Mouse (Mus musculus) cerebellum, adult 11 months (tissue): ENCODE data around the gene Serpina10.
A peak's percentile ranks its signal among the peaks of the same experiment; 100 is the strongest.
"Not testable (repeated sequence)": the region's sequence is repeated elsewhere in the genome, so short reads cannot be mapped to it uniquely, and the experiment has no call there.

Experiments
- DNase-seq: peaks from one replicate; pipeline ENCODE4 v3.0.0; 2022

The Serpina10 gene

DNA sequence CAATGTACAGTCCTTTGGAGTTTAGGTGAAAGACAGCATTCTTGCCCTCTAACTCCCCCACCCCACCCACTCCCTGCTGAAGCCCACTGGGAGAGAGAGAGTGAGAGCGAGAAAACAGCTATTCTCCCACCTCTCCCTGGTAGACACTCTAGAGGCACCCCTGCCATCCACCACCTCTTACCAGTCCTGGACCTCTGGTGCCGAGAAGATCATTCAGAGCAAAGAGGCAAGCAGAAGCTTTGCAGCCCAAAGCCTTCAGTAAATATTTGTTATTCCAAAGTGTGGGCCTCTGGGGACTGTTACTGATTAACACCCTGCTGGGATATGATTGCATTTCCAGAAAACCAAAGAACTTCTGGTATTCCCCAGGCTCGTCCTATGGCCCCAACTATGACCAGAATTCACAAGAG lies at the start of gene Serpina10:
Gene Serpina10 (minus strand): TSS at position 242 of the 410 bp plus-strand sequence.
- DNase-seq: no peak

DNA sequence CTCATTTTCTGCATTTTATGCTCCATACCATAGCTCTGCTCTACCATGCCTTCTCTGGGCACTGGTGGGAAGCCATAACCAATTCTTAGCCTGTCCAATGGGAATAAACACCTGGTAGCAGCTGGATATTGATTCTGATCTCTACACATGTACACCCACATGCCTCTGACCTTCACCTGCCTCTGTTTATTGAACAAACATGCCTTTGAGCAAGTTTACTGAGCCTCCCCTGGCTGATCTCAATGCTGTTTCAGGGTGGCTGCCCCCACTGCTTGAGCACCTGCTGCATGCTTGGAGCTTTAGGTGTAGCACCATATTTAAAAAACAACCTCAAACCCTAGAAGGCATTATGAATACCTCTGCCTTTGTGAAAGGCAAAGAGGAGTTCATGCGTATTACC lies 48.6 kb upstream of the Serpina10 start:
- DNase-seq: not testable (repeated sequence)

DNA sequence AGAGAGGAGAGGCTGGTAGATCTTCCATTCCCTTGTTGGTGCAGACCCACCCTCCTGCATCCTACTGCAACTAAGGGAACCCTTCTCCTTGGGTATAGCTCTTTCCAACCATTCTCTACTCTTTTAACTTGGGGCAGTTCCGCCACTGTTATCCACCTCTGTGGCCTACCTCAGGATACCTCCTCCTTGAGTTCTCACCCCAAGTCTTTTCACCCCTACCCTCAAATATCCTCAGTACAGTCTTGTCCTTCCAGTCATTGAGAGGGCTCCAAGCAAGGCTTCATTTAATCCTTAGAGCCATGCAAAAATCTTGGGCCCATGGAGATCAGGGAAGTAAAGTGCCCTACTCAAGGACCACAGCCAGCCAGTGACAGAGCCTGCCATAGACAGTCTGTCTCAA lies 44.8 kb upstream of the Serpina10 start, which contains the start of gene Serpina16:
Gene Serpina16 (minus strand): TSS at position 101 of the 400 bp plus-strand sequence.
- no peak for DNase-seq

DNA sequence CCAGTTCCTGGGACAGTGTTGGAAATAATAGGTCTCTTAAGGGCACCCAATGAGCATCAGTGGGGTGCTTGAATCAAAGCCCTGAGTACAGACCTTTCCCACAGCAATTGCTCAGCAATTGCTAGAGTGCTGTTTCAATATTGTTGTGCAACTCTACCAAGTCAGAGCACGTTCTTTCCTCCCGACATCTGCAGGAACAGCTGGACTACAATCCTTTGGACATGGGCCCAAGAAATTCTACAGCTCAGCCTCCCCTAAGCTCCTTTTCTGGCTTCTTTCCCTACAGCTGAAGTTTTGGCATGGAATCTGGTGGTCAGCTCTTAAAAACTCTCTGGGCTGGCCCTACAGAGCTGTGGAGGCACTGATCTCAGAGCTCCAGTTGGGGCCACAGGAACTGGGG lies 41.9 kb upstream of the Serpina10 start:
- DNase-seq: no peak

- no peak for DNase-seq
Measured at GRCm38 (mm10) chr12:103671483-103671882, 40.2 kb upstream of the Serpina10 start.

- no peak for DNase-seq
Measured at GRCm38 (mm10) chr12:103670964-103671363, 39.7 kb upstream of the Serpina10 start.

DNA sequence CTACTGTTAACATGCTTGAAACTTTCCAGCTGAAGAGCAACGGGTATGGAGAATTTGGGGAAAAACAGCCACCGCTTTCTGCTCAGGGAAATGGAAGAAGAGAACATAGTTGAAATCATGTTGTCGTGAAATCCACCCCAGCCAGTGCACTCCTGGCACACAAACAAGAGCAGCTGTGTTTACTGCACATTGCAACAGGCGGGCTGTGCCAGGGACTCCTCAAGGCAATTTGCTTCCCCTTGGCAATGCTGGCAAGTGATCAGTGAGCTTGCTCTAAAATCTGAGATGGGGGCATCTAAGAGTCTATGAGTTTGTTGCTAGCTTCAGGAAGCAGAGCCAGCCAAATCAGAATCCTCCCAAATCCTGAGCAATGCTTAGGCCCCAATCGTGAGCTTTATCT lies 39.1 kb upstream of the Serpina10 start:
- DNase-seq: no peak

DNA sequence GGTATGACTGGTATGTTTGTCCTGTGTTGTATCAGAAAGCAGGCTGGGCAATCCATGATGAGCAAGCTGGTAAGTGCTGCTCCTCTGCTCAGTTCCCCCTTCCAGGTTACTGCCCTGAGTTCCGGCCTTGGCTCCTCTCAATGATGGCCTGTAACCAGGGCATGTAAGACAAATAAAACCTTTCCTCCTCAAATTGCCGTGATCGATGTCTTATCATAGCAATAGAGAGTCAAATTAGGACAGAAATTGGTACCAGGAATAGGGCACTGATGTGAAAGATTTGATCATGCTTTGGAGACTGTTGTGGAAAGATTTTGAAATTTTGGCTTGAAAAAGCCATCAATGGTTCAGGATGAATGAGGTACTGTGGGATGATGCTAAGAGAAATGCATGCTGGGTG lies 34.0 kb upstream of the Serpina10 start:
- DNase-seq: no peak

DNA sequence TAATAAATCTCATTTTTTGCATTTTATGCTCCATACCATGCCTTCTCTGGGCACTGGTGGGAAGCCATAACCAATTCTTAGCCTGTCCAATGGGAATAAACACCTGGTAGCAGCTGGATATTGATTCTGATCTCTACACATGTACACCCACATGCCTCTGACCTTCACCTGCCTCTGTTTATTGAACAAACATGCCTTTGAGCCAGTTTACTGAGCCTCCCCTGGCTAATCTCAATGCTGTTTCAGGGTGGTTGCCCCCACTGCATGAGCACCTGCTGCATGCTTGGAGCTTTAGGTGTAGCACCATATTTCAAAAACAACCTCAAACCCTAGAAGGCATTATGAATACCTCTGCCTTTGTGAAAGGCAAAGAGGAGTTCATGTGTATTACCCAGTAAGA lies 30.8 kb upstream of the Serpina10 start:
- not testable (repeated sequence) for DNase-seq

DNA sequence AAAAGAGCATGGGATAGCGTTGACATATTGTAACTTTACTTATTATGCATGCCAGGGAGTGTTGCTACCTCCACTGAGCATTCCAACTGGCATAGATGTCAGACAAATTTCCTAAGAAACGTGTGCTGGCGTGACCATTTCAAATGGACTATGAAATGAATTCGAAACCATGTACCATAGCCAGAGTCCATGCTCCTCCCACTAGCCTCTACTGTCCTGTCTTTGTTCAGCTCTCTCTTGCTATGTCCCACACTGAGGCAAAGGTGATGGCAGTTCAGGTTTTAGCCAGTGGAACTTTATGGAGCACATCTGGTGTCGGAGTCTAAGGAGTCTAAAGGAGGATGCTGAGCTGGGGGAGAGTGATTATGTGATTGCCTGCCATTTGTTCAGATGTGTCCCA lies 28.8 kb upstream of the Serpina10 start:
- DNase-seq: no peak

DNA sequence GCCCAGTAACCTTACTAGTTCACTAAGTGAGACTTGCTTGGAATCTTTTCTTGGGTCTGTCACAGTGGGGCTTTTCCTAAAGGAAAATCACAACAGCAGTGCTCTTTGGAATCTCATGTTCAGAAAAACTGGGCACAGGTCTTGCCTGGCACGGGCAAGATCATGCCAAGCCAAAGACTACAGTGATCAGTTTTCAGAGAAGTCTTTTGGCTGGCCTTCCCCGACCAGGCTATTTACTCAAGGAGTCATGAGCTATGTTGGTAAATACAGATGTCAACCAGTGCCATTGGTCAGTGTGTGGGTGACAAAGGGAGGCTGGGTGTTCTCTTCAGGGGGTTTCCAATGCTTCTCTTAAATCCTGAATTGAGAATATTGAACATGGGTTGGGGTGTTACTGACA lies 27.9 kb upstream of the Serpina10 start:
- DNase-seq: no peak

- no peak for DNase-seq
Measured at GRCm38 (mm10) chr12:103657991-103658390, 26.7 kb upstream of the Serpina10 start.

- DNase-seq: no peak
Measured at GRCm38 (mm10) chr12:103656848-103657626, 25.8 kb upstream of the Serpina10 start, which contains the start of gene Serpina6. Gene Serpina6, minus strand, starts transcription at chr12:103657212.

GRCm38 (mm10) chr12:103655123-103656044 lies 24.1 kb upstream of the Serpina10 start:
- DNase-seq: no peak

DNA sequence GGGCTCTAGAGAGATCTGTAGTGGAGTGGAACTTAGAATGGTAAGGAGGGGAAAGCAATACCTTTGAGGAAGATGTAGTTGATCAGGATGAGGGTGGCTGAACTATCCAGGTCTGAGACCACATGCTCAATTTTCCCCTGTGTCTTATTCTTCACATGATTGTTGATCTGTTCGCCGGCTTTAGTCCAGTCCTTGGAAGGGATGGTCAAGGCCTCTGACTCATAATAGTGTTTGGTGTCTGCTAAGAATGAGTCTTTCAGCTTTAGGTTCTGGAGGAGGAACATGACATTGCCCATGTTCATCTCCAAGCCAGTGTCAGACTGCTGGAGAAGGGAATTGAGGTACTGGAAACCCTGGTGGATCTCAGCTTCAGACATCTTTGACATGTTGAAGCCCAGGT lies 22.6 kb upstream of the Serpina10 start:
- no peak for DNase-seq

- DNase-seq: no peak
Measured at GRCm38 (mm10) chr12:103646314-103646713, 15.1 kb upstream of the Serpina10 start.

DNA sequence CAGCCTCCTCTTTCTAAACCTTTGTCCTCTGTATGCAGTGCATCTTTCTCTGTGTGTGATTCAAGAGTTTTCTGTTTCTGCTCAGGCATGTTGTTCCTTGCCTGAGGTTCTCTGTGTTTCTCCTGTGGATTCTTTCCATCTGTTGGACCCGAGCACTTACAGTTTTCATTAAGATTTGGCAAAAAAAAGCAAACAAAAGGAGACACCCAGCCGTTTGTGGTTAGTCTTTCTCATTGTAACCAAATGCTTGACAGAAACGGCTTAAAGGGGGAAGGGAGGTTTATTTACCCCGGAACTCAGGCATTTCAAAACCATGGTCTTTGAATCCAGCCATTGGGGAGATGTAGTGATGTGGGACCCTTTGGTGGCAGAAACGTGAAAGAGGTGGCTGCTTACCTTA lies 13.4 kb upstream of the Serpina10 start:
- DNase-seq: no peak

- no peak for DNase-seq
Measured at GRCm38 (mm10) chr12:103643818-103644217, 12.6 kb upstream of the Serpina10 start.

DNA sequence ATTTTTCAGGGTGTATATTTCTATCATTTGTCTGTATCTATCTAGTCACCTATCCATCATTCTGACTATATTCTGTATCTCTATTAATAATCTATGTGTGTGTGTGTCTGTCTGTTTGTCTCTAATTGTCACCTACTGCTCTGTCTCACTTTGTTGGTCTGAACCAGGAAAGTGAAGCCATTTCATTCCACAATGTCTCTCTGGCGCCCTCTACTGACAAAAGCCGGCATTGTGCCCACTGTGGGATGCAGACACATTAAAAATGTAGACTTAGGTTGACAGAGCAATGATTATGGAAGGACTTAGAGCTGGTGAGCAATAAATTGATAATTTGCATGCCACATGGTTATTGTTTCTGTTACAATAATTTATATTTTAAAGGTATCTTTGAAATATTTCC lies 12.1 kb upstream of the Serpina10 start:
- DNase-seq: peak; percentile 29

DNA sequence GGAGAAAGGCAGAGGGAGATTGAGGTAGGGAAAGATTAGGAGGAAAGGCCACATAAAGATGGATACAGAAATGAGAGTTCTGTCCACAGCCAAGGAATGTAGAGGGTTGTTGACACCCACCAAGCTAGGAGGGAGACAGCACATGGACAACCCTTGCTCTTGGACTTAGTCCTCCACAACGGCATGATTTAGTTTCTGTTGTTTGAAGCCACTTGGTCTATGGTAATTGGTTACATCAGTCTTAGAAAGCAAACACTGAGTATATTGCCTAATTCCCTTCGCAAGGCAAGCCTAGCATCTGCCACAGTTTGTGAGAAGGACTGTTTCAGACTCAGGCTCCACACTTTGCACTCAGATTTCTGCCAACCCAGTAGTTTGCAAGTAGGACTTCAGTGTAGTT lies 4.6 kb upstream of the Serpina10 start:
- DNase-seq: no peak

- DNase-seq: no peak
Measured at GRCm38 (mm10) chr12:103634430-103634829, 3.2 kb upstream of the Serpina10 start.

DNA sequence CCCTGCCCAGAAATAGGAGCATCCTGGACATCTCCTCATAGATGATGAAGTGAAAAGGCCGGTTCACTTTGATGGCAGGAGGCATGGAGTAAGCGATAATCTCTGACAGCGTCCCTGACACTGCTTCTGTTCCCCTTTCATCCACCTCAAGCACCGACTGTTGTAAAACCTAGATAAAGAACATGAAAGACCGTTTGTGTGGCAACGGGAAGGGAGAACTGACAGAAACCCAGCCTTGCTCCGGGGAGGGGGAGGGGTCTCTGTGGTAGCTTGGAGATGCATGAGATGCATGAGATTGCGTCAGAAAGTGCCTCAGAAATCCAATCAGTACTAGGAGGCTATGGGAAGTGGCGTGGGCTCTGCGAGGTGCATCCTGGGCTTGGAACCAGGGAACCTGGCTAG lies 14.4 kb downstream of the Serpina10 start:
- no peak for DNase-seq

DNA sequence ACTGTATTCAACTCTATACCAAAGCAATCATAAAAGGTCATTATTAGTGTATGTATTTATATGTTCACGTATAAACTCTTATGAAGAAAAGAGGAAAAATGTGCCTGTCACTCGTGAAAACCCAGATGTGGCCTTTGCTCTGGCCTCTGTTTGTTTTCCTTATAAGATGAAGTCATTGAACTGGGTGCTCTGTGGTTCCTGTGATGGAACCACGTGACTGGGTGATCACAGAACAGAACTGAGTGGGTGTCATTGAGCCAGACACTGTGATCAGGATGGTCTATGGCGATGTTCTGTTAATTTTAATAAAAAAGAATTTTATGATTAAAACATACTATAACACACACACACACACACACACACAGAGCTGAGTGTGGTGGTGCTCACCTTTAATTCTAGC lies 15.5 kb downstream of the Serpina10 start:
- DNase-seq: no peak

DNA sequence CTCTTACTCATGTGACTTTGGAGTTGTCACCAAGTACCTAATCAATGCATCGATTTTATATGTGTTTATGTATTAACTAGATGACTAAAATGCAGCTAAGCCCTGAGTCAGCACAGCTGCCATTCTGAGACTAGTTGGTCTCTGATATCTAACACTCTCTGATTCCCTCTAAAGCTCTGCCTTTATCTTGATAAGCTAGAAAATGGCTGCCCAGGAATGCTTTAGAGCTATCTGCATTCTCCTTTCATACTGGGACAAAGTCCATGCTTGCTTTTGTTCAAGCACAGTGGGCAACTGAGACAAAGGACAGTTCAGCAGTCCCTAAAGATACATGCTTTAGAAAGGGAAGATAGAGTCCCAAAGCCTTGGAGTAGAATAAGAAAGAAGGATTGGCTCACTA lies 16.1 kb downstream of the Serpina10 start:
- no peak for DNase-seq
